Mouse (Mus musculus): ENCODE measurements at regions not wholly inside any gene's neighbourhood (a gene's known extent, or its start where the extent isn't known, plus 50 kb on each side); places are given as distances from the start of the nearest gene placed in this dataset.
"Not testable (repeated sequence)": the region's sequence is repeated elsewhere in the genome, so short reads cannot be mapped to it uniquely, and the experiment has no call there.

- H3K4me3 ChIP-seq (replicated peaks in 1 of 3; ENCODE audit: low read depth in 2 of 3, low read length in 2 of 3, poor library complexity in 1 of 3): no peak overlapping the region
- DNase-seq (ENCODE audit: extremely low read depth): no peak
- H3K36me3 ChIP-seq (replicated peaks in 1 of 2; ENCODE audit: control insufficient read depth in 1 of 2, insufficient read depth in 1 of 2, low read length in 1 of 2): no peaks in the 10 kb centered on the region
- dilution Hi-C loops (cut with MboI; ENCODE audit: extremely low pct_ligation_motif_present, extremely low pct_unique_long_range_greater_than_20kb, low sequenced_read_pairs) (no loop called here), in situ Hi-C loops (cut with MboI; ENCODE audit: low pct_ligation_motif_present, low pct_unique_long_range_greater_than_20kb, low sequenced_read_pairs) (no loop called here)
- no peaks in the 10 kb centered on the region for H3K79me2 ChIP-seq (replicated peaks; ENCODE audit: control insufficient read depth, extremely low read depth, insufficient read depth, poor library complexity, severe bottlenecking)
- no peak overlapping the region for H3K4me2 ChIP-seq (ENCODE audit: insufficient read depth, low read depth, poor library complexity, severe bottlenecking)
- peaks cover 42% of the 10 kb centered on the region for H3K27me3 ChIP-seq (replicated peaks)
- TF ChIP-seq CHD2 (IDR thresholded peaks at IDR 0.05; ENCODE audit: low read length) (no peak), UBTF (IDR thresholded peaks at IDR 0.05; ENCODE audit: low read depth, low read length) (no peak), TCF12 (IDR thresholded peaks at IDR 0.05; ENCODE audit: low read depth, low read length) (no peak), TBP (conservative IDR thresholded peaks at IDR 0.05; ENCODE audit: low read depth, low read length) (no peak), RCOR1 (conservative IDR thresholded peaks at IDR 0.05; ENCODE audit: low read depth, low read length) (no peak), MAX (IDR thresholded peaks at IDR 0.05; ENCODE audit: low read length) (no peak), POLR2A (IDR thresholded peaks at IDR 0.05; ENCODE audit: low read depth, low read length) (no peak), POLR2AphosphoS2 (IDR thresholded peaks at IDR 0.05; ENCODE audit: low read depth, low read length) (no peak), CHD1 (IDR thresholded peaks at IDR 0.05; ENCODE audit: low read depth, low read length) (no peak), MEF2A (IDR thresholded peaks at IDR 0.05; ENCODE audit: borderline replicate concordance, low read depth, low read length) (no peak), KAT2A (IDR thresholded peaks at IDR 0.05; ENCODE audit: insufficient replicate concordance, low read length) (no peak)
- no peak overlapping the region for H3K27ac ChIP-seq (ENCODE audit: insufficient read depth, low read depth)
- H3K4me1 ChIP-seq (ENCODE audit: control insufficient read depth in 1 of 2, insufficient read depth in 2 of 2): no peaks in the 10 kb centered on the region
- H3K9me3 ChIP-seq (replicated peaks; ENCODE audit: low read length): no peaks in the 10 kb centered on the region
- no peak overlapping the region for H3K9ac ChIP-seq (ENCODE audit: insufficient read depth, low read depth)
Measured at GRCm38 (mm10) chr4:110094541-110094940, 116.7 kb downstream of the Dmrta2 start.

- Histone ChIP-seq H3K4me2 (ENCODE audit: insufficient read depth, low read depth, poor library complexity, severe bottlenecking) (no peak overlapping the region), H3K36me3 (replicated peaks in 1 of 2; ENCODE audit: control insufficient read depth in 1 of 2, insufficient read depth in 1 of 2, low read length in 1 of 2) (no peaks in the 10 kb centered on the region), H3K27me3 (replicated peaks) (peaks cover 37% of the 10 kb centered on the region), H3K4me1 (ENCODE audit: control insufficient read depth in 1 of 2, insufficient read depth in 2 of 2) (no peaks in the 10 kb centered on the region), H3K9ac (ENCODE audit: insufficient read depth, low read depth) (no peak overlapping the region), H3K79me2 (replicated peaks; ENCODE audit: control insufficient read depth, extremely low read depth, insufficient read depth, poor library complexity, severe bottlenecking) (no peaks in the 10 kb centered on the region), H3K4me3 (replicated peaks in 1 of 3; ENCODE audit: low read depth in 2 of 3, low read length in 2 of 3, poor library complexity in 1 of 3) (no peak overlapping the region), H3K27ac (ENCODE audit: insufficient read depth, low read depth) (no peak overlapping the region), H3K9me3 (replicated peaks; ENCODE audit: low read length) (no peaks in the 10 kb centered on the region)
- DNase-seq (ENCODE audit: extremely low read depth): no peak
- dilution Hi-C loops (cut with MboI; ENCODE audit: extremely low pct_ligation_motif_present, extremely low pct_unique_long_range_greater_than_20kb, low sequenced_read_pairs) (no loop called here), in situ Hi-C loops (cut with MboI; ENCODE audit: low pct_ligation_motif_present, low pct_unique_long_range_greater_than_20kb, low sequenced_read_pairs) (no loop called here)
- TF ChIP-seq ETS1 (conservative IDR thresholded peaks at IDR 0.05; ENCODE audit: low read depth, low read length) (no peak), RCOR1 (conservative IDR thresholded peaks at IDR 0.05; ENCODE audit: low read depth, low read length) (no peak)
Measured at GRCm38 (mm10) chr4:110095760-110096593, 118.1 kb downstream of the Dmrta2 start.

- in situ Hi-C loops (cut with MboI; ENCODE audit: low pct_ligation_motif_present, low pct_unique_long_range_greater_than_20kb, low sequenced_read_pairs): not testable (repeated sequence)
Measured at GRCm38 (mm10) chr4:110104119-110104518, 126.3 kb downstream of the Dmrta2 start.

More at GRCm38 (mm10) chr4:110104119-110104518, 126.3 kb downstream of the Dmrta2 start:
- H3K4me2 ChIP-seq (ENCODE audit: insufficient read depth, low read depth, poor library complexity, severe bottlenecking); H3K9ac ChIP-seq (ENCODE audit: insufficient read depth, low read depth); H3K27ac ChIP-seq (ENCODE audit: insufficient read depth, low read depth); DNase-seq (ENCODE audit: extremely low read depth); H3K79me2 ChIP-seq (replicated peaks; ENCODE audit: control insufficient read depth, extremely low read depth, insufficient read depth, poor library complexity, severe bottlenecking); dilution Hi-C loops (cut with MboI; ENCODE audit: extremely low pct_ligation_motif_present, extremely low pct_unique_long_range_greater_than_20kb, low sequenced_read_pairs); H3K4me3 ChIP-seq (replicated peaks in 1 of 3; ENCODE audit: low read depth in 2 of 3, low read length in 2 of 3, poor library complexity in 1 of 3); H3K9me3 ChIP-seq (replicated peaks; ENCODE audit: low read length); H3K36me3 ChIP-seq (replicated peaks in 1 of 2; ENCODE audit: control insufficient read depth in 1 of 2, insufficient read depth in 1 of 2, low read length in 1 of 2); H3K4me1 ChIP-seq (ENCODE audit: control insufficient read depth in 1 of 2, insufficient read depth in 2 of 2): not testable (repeated sequence)
- H3K27me3 ChIP-seq (replicated peaks): peaks cover 24% of the 10 kb centered on the region
